Mouse (Mus musculus) ES-E14 (cell line): ENCODE results near the gene Cd302.

Experiments used
- HCFC1 ChIP-seq: IDR thresholded peaks from 2 replicates; pipeline ENCODE4 v1.6.1; 2012; ENCODE audit warnings: low read length, inconsistent platforms, borderline replicate concordance; ENCODE audit not compliant: insufficient read depth
- MAFK ChIP-seq: IDR thresholded peaks from 2 replicates; pipeline ENCODE4 v1.6.1; 2014; ENCODE audit warnings: mild to moderate bottlenecking, low read depth, low read length, inconsistent platforms; ENCODE audit not compliant: insufficient read depth

- no peak for TF ChIP-seq HCFC1
- TF ChIP-seq MAFK: no peak
Measured at GRCm38 (mm10) chr2:60233147-60233546, 51.1 kb downstream of the Cd302 start.
